ENCODE assay signal across 9 mouse cellular contexts in genomic region chr7:139615767-139616766, GRCm38 (mm10). TPM values are rescaled to one million over a fixed set of nuclear protein-coding genes. Genes with fewer than 3 reads are reported as not detected.
DNase-seq lines count a peak whose midpoint lies in the region; ATAC-seq and TF ChIP-seq lines count a peak whose summit lies in the region.
"Had no signal": no experiment of that assay in that cellular context is flagged by ENCODE, and none has a peak within 500 bp of the region (broad histone marks: within the 10 kb centered on the region; RNA-seq: fewer than 3 reads in every experiment).

No protein-coding gene starts in this region.

- H3K9me3 ChIP-seq in ES-E14 (ENCODE audit: control insufficient read depth, insufficient read depth, low read depth, low read length) = no peaks in the 10 kb centered on the region
- H3K9me3 ChIP-seq in embryonic facial prominence, embryonic 11.5 days (replicated peaks; ENCODE audit: control insufficient read depth, low read length) = no peaks in the 10 kb centered on the region
- H3K9me3 ChIP-seq in lung, postnatal 0 days (ENCODE audit: low read length) = no peaks in the 10 kb centered on the region
- H3K9me3 ChIP-seq: liver, embryonic 15.5 days had no signal

- ATAC-seq in embryonic facial prominence, embryonic 11.5 days (replicated peaks; ENCODE audit: insufficient number of reproducible peaks, low FRiP score, low TSS enrichment, low read depth) = peak; percentile 41; the same call in 1 of the 2 replicates
- peak; percentile 67 to 81; a peak in 3 of 4 replicates for ATAC-seq in hematopoietic stem cell, adult 5-6 weeks (replicated peaks in 1 of 2; ENCODE audit: insufficient read depth in 1 of 2, low FRiP score in 2 of 2, low TSS enrichment in 1 of 2, low read depth in 1 of 2, poor library complexity in 2 of 2, severe bottlenecking in 2 of 2)
- ATAC-seq in lung, postnatal 0 days = no peak

- H3K27me3 ChIP-seq in embryonic facial prominence, embryonic 11.5 days (ENCODE audit: control insufficient read depth, insufficient read depth, low read length) = no peaks in the 10 kb centered on the region
- no peaks in the 10 kb centered on the region for H3K27me3 ChIP-seq in lung, postnatal 0 days (replicated peaks; ENCODE audit: insufficient read depth, low read length)
- H3K27me3 ChIP-seq: liver, embryonic 15.5 days had no signal

- in situ Hi-C loops in ES-E14 (cut with MboI; ENCODE audit: low sequenced_read_pairs in 2 of 2, unreplicated experiment in 2 of 2) = no loop called here

- peak; percentile 59 for DNase-seq in ES-E14 (ENCODE audit: low read depth, low spot score)
- peak; percentile 23 to 25 for DNase-seq in adrenal gland, postnatal 4 days (ENCODE audit: low spot score in 2 of 2)
- DNase-seq in embryonic facial prominence, embryonic 11.5 days (ENCODE audit: low spot score) = peak; percentile 83
- peak; percentile 37 to 71 for DNase-seq in layer of hippocampus, adult 8-10 months (ENCODE audit: low spot score in 2 of 2)
- DNase-seq in lung, postnatal 0 days (ENCODE audit: low spot score) = peak; percentile 53
- DNase-seq in retina, embryonic 14.5 days (ENCODE audit: low spot score) = peak; percentile 91
- peak; percentile 15 for DNase-seq in yolk sac, embryonic 10.5 days (ENCODE audit: low spot score)

- no peak overlapping the region for H3K27ac ChIP-seq in ES-E14 (ENCODE audit: insufficient read depth, low read depth, low read length, poor library complexity, severe bottlenecking)
- no peak overlapping the region for H3K27ac ChIP-seq in embryonic facial prominence, embryonic 11.5 days (replicated peaks; ENCODE audit: low read depth, low read length)
- H3K27ac ChIP-seq in lung, postnatal 0 days (ENCODE audit: low read length) = no peak overlapping the region
- H3K27ac ChIP-seq: liver, embryonic 15.5 days had no signal

- 46% methylated on average over 12 of the region's 12 CpGs for WGBS in embryonic facial prominence, embryonic 11.5 days
- 57% methylated on average over 12 of the region's 12 CpGs for WGBS in lung, postnatal 0 days

- no peak overlapping the region for H3K4me2 ChIP-seq in embryonic facial prominence, embryonic 11.5 days (ENCODE audit: low read depth, low read length)
- H3K4me2 ChIP-seq in lung, postnatal 0 days (replicated peaks; ENCODE audit: low read depth, low read length) = no peak overlapping the region
- H3K4me2 ChIP-seq: liver, embryonic 15.5 days had no signal

- no peaks in the 10 kb centered on the region; a peak in 1 of 4 replicates for H3K4me1 ChIP-seq in ES-E14 (ENCODE audit: control insufficient read depth in 2 of 2, insufficient read depth in 2 of 2, low read length in 2 of 2, poor library complexity in 1 of 2)
- no peaks in the 10 kb centered on the region for H3K4me1 ChIP-seq in embryonic facial prominence, embryonic 11.5 days (ENCODE audit: control insufficient read depth, insufficient read depth, low read length)
- no peaks in the 10 kb centered on the region for H3K4me1 ChIP-seq in lung, postnatal 0 days (ENCODE audit: insufficient read depth, low read depth, low read length)
- H3K4me1 ChIP-seq: liver, embryonic 15.5 days had no signal

- TF ChIP-seq EP300 in lung, postnatal 0 days (IDR thresholded peaks at IDR 0.05) = no peak

- H3K9ac ChIP-seq in ES-E14 (ENCODE audit: insufficient read depth, low read depth, low read length, poor library complexity, severe bottlenecking) = no peak overlapping the region
- H3K9ac ChIP-seq in embryonic facial prominence, embryonic 11.5 days (replicated peaks; ENCODE audit: low read length) = no peak overlapping the region
- no peak overlapping the region for H3K9ac ChIP-seq in lung, postnatal 0 days (replicated peaks; ENCODE audit: low read depth)
- H3K9ac ChIP-seq: liver, embryonic 15.5 days had no signal

- peak; percentile 86 for TF ChIP-seq CTCF in lung, postnatal 0 days (IDR thresholded peaks at IDR 0.05)

- H3K4me3 ChIP-seq in ES-E14 (ENCODE audit: insufficient read depth in 1 of 2, low read depth in 1 of 2, low read length in 2 of 2, poor library complexity in 1 of 2, severe bottlenecking in 1 of 2) = no peak overlapping the region
- H3K4me3 ChIP-seq in embryonic facial prominence, embryonic 11.5 days (ENCODE audit: low read depth, low read length) = no peak overlapping the region
- H3K4me3 ChIP-seq in lung, postnatal 0 days (ENCODE audit: low read depth, low read length) = no peak overlapping the region
- H3K4me3 ChIP-seq: liver, embryonic 15.5 days had no signal

- H3K36me3 ChIP-seq in ES-E14 (ENCODE audit: control insufficient read depth, insufficient read depth, low read length, poor library complexity, severe bottlenecking) = no peaks in the 10 kb centered on the region
- H3K36me3 ChIP-seq in embryonic facial prominence, embryonic 11.5 days (replicated peaks; ENCODE audit: control insufficient read depth, insufficient read depth, low read depth, low read length) = no peaks in the 10 kb centered on the region
- no peaks in the 10 kb centered on the region for H3K36me3 ChIP-seq in lung, postnatal 0 days (ENCODE audit: insufficient read depth, low read length)
- H3K36me3 ChIP-seq: liver, embryonic 15.5 days had no signal

TF ChIP-seq in ES-E14, 5 proteins besides CTCF, POLR2A, EP300 and RAD21:
- no peak for TF ChIP-seq CHD2 (IDR thresholded peaks at IDR 0.05; ENCODE audit: low read depth, low read length)
- TF ChIP-seq ZC3H11A (IDR thresholded peaks at IDR 0.05; ENCODE audit: borderline replicate concordance, low read depth, low read length) = peak; percentile 48; the same call in 1 of the 2 replicates
- TF ChIP-seq MAFK (IDR thresholded peaks at IDR 0.05; ENCODE audit: insufficient read depth, low read depth, low read length) = no peak

RNA-seq across cellular contexts. Expression of gene Nkx6-2, which starts 33.5 kb away (rescaled TPM):
- 2.1 and 2.8 TPM in 2 replicates for total RNA-seq in ES-E14 (2012; rRNA removed)
- not detected for total RNA-seq in adrenal gland, postnatal 4 days (2021)
- polyA plus RNA-seq in embryonic facial prominence, embryonic 11.5 days (2014; fragmentation: Nextera tagmentation; extraction: Ambion mirVana) = 4.2 and 4.4 TPM in 2 replicates
- total RNA-seq in hematopoietic stem cell, adult 5-6 weeks (2017) = not detected in 2 replicates
- total RNA-seq in layer of hippocampus, adult 8-10 months (2022) = 10 to 100 TPM in 2 of 4 experiments, 1 to 10 TPM in 2; 8.0 to 14.0 (median 10.2) TPM
- 0.08 and 0.10 TPM in 2 replicates for polyA plus RNA-seq in lung, postnatal 0 days (2015; fragmentation: Nextera tagmentation; extraction: Ambion mirVana)
- polyA plus RNA-seq: liver, embryonic 15.5 days had no signal

Comparison
In these comparisons a context has a peak if more than half of its experiments do, and no peak if none do; other contexts are left out.
1. DNase-seq: peak in every context shown above with its lines; median percentile 91 in retina, embryonic 14.5 days; 83 in embryonic facial prominence, embryonic 11.5 days; 59 in ES-E14; 54 in layer of hippocampus, adult 8-10 months; 53 in lung, postnatal 0 days; 24 in adrenal gland, postnatal 4 days; 15 in yolk sac, embryonic 10.5 days.